Mouse (Mus musculus): ENCODE results near the gene Rbm8a.
"Not testable (repeated sequence)": the region's sequence is repeated elsewhere in the genome, so short reads cannot be mapped to it uniquely, and the experiment has no call there.

GRCm38 (mm10) chr3:96665732-96666363 is 36.1 kb downstream of the Rbm8a start:
- TF ChIP-seq CTCF (IDR thresholded peaks at IDR 0.05; ENCODE audit: low read depth, low read length); GATA1 (IDR thresholded peaks at IDR 0.05; ENCODE audit: borderline replicate concordance, low read length); POLR2AphosphoS5 (IDR thresholded peaks at IDR 0.05; ENCODE audit: insufficient replicate concordance, low read depth, low read length): not testable (repeated sequence)

Data from G1E (cell line).